Mouse (Mus musculus) embryonic fibroblast, embryonic 13.5 days (primary cell): ENCODE data around the gene Adcy5. TPM values are rescaled to one million over a fixed set of nuclear protein-coding genes. Genes with fewer than 3 reads are reported as not detected.

ENCODE experiments used
- H3K27ac ChIP-seq: 2 replicates; pipeline ENCODE4 v1.5.1; 2012; ENCODE audit warnings: low read length, control low read depth, inconsistent platforms; ENCODE audit not compliant: insufficient read depth
- H3K4me1 ChIP-seq: 2 replicates; pipeline ENCODE4 v1.6.1; 2011; ENCODE audit warnings: low read length; ENCODE audit not compliant: control insufficient read depth, insufficient read depth
- H3K4me3 ChIP-seq: 2 replicates; pipeline ENCODE4 v1.5.1; 2011; ENCODE audit warnings: mild to moderate bottlenecking, control low read depth, low read length; ENCODE audit not compliant: insufficient read depth
- CTCF ChIP-seq: IDR thresholded peaks from 2 replicates; pipeline ENCODE4 v1.5.1; 2011; ENCODE audit warnings: mild to moderate bottlenecking, control low read depth, low read length, moderate library complexity, borderline replicate concordance; ENCODE audit not compliant: insufficient read depth
- POLR2A ChIP-seq: IDR thresholded peaks from 2 replicates; pipeline ENCODE4 v1.6.1; 2011; ENCODE audit warnings: low read depth, mild to moderate bottlenecking, control low read depth, low read length, moderate library complexity
- polyA plus RNA-seq: library from polyadenylated mRNA; stranded (reverse); fragments of >200 nt; gene quantifications from 2 replicates; pipeline ENCODE4 v1.2.4, GENCODE M21; 2011; ENCODE audit warnings: low read depth; ENCODE audit not compliant: missing spikeins, insufficient read length

Gene Adcy5
- polyA plus RNA-seq, 1 experiment = 1.3 TPM

DNA sequence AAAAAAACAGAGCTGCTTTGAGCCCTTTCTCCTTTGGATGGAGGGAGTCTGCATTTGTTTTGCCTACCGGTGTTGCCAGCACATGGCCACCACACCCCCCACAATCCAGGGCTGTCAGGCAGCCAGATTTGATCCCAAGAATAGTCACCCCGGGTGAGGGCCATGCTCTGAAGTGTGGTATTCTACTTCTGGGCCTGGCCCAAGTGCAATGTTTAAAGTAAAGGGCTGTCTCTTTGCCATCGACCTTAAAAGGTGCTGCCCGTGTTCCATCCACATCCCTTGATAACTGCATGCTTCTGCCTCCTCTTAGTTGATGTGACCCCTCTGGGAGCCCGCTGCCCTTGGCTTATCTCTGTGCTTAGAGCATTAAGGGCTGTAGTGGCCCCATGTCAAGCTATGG, 46.6 kb downstream of the Adcy5 start:
- H3K4me1 ChIP-seq = no peaks in the 10 kb centered on the region
- TF ChIP-seq CTCF (no peak), POLR2A (no peak)
- no peak overlapping the region for H3K27ac ChIP-seq
- no peak overlapping the region for H3K4me3 ChIP-seq

DNA sequence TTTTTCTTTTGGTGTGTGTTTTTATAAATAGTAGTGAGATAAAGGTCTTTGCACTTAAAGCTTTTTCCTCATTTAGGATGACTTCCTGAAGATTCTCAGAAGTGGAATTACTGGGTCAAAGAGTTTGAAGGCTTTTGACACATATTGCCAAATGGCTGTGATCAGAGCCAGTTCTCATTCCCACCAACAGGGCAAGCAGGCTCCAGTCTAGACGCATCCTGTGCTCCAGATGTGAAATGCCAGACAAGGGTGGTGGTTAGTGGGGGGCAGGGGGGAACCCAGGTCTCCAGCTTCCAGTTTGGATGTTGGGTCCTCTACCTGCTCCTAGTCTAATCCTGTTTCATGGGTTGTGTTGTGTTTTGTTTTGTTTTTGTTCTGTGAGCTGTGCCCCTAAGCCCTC, 48.8 kb downstream of the Adcy5 start:
- H3K27ac ChIP-seq = no peak overlapping the region
- TF ChIP-seq CTCF (no peak), POLR2A (no peak)
- H3K4me3 ChIP-seq = no peak overlapping the region
- H3K4me1 ChIP-seq = no peaks in the 10 kb centered on the region

DNA sequence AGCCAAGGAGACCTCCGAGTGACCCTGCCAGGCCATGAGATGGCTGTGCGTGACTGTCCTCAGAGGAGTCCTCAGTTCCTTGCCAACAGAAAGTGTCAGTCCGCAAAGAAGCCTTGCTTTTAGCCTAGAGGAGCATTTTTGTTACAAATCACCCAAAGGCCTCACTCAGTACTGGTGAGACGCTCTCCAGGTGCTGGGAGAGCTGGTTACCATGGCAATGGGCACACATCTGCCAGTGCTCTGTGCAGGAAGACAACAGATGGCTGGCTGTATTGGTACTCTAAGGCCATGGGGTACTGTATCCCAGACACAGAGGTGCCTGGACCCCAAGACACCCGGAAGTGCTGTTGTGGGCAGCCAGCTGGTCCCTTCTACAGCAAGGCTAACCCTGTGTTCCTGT, 51.0 kb downstream of the Adcy5 start:
- Histone ChIP-seq H3K27ac (no peak overlapping the region), H3K4me1 (no peaks in the 10 kb centered on the region), H3K4me3 (no peak overlapping the region)
- TF ChIP-seq POLR2A (no peak), CTCF (no peak)

DNA sequence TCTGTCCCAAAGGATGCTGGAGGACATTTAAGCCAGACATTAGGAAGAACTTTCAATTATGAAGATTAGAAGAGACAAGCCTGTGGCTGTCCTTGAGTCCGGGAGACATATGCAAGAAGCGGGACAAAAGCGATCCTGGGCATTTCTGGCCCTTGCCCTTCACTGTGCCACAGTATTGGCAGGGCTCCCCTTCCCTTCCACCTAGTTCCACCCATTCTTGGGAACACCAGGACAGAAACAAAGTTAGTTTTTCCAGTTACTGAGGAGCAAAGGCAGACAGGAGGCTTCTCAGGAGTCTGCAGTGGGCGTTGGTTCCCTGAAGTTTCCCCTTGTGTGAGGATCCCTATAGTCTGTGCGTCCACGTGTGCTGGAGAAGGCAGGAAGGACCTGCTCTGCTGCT, 51.7 kb downstream of the Adcy5 start:
- H3K4me1 ChIP-seq = no peaks in the 10 kb centered on the region
- H3K4me3 ChIP-seq = no peak overlapping the region
- TF ChIP-seq POLR2A (no peak), CTCF (no peak)
- H3K27ac ChIP-seq = no peak overlapping the region

DNA sequence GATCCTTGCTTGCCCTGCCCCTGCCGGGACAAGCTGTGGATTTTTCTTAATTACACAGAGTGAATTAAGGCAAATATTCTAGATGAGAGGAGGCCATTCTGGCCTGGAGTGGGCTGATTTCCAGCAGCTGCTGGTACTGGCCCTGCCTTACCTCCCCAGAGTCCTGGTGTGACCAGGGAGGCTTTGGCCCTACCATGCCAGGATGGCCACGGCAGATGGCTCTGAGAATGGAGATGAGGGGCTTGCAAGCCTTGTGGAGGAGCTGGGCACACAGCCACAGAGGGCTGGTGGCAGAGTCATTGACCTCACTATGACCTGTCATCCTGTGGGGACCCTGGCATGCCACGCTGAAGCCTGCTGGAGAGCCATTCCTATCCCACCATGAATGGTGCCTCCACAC, 54.1 kb downstream of the Adcy5 start:
- Histone ChIP-seq H3K4me1 (no peaks in the 10 kb centered on the region), H3K27ac (no peak overlapping the region), H3K4me3 (no peak overlapping the region)
- TF ChIP-seq POLR2A (no peak), CTCF (no peak)

DNA sequence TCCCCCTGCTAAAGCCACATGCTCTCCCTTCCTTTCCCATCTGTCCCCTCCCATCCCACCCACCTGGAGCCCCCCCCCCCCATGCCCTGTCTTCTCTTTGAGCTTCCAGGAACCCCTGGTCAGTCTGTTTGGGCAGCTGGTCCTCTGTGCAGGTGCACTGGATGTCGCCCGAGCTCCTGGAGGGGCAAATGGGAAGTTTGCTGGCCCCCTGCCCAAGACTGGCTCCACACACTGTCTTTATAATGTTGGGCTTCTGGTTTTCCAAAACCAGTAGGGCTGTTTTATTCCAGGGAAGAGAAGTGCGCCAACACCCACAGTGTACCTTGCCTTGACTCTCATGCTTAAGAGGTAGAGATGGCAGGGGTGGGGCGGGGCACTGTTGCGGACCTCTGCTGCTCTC, 55.1 kb downstream of the Adcy5 start:
- no peaks in the 10 kb centered on the region for H3K4me1 ChIP-seq
- no peak overlapping the region for H3K4me3 ChIP-seq
- H3K27ac ChIP-seq = no peak overlapping the region
- TF ChIP-seq CTCF (no peak), POLR2A (no peak)

DNA sequence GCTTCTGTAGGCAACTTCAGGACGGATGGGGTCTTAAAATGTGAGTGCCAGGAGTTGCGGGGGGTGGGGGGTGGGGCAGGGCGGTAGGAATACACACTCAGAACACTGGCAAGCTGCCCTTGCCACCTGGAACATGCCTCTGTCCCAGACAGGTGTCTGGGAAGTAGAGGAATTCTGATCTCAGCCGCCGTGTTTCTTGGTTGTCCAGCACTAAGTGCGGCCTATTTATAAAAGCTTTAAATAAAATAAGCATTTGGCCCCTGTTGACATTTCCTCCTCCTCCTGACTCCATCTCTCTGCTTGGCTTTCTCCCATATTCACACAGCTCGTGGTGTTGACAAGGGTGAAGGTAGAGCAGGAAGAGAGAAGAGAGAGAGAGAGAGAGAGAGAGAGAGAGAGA, 60.4 kb downstream of the Adcy5 start:
- H3K4me3 ChIP-seq = no peak overlapping the region
- no peak overlapping the region for H3K27ac ChIP-seq
- H3K4me1 ChIP-seq = no peaks in the 10 kb centered on the region
- TF ChIP-seq POLR2A = no peak
- no peak for TF ChIP-seq CTCF

DNA sequence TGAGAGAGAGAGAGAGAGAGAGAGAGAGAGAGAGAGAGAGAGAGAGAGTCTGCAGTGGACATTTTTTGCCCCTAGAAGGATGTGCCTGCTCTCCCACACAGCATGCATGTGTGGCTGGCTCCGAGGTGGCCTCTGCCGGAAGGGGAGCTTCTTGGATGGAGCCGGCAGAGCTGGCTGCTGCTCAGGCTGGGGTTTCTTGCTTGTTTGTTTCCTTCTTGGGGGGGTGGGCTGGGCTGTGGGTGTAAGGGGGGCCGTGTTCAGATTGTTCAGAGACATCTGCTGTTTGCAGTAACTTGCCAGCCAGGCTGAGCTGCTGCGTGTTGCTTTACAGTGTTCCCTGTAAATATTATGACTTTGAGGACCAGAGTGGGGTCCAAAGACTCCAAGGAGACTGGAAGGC, 60.8 kb downstream of the Adcy5 start:
- Histone ChIP-seq H3K4me1 (no peaks in the 10 kb centered on the region), H3K4me3 (no peak overlapping the region), H3K27ac (no peak overlapping the region)
- TF ChIP-seq CTCF (no peak), POLR2A (no peak)

DNA sequence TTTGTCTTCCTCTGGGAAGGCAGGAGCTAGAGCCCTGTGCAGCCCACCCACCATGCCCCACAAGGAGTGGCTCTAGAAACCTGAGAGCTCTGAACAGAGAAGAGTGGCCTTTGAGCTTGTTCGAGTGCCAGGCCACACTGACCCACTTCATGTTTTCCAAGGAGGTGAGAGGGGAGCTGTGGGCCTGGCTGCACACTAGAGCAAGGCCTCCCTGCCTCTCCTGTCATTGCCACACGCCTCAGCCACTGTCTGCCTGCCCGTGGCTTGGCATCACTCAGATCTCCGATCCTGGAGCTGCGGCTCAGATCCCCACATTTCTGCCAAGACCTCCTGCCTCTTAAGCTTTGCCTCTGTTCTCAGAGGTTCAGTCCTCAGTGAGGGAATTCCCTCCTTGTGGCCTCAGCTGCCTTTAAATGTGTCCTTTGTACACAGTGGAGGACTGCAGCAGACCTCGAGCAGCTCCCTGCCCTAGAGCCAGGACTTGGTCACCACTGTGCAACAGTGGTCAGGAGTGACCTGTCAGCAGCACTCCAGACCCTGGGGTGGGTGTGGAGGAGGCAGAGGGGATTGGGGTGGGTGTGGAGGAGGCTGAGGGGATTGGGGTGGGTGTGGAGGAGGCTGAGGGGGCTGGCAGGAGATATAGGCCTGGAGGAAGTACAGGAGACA, 62.3 kb downstream of the Adcy5 start:
- Histone ChIP-seq H3K4me1 (no peaks in the 10 kb centered on the region), H3K27ac (no peak overlapping the region), H3K4me3 (no peak overlapping the region)
- TF ChIP-seq POLR2A (no peak), CTCF (no peak)

DNA sequence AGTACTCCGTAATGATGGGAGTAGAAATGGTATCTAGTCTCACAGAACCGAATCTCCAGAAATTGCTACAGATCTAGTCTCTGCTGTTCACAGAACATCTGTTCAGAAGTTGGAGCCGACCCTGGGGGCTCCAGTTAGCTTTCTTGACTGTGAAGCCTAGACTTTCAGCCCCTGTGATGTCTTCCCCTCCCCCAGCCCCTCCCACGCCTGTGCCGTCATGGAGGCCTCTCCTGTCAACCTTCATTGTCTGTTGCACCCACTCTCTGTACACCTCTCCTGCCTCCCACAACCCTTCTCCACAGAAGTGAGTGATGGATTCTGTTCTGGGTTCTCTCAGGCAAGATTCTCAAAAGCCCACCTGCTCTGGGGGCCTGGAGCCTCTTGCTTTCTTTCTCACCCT, 65.7 kb downstream of the Adcy5 start:
- Histone ChIP-seq H3K4me3 (no peak overlapping the region), H3K27ac (no peak overlapping the region), H3K4me1 (no peaks in the 10 kb centered on the region)
- no peak for TF ChIP-seq CTCF
- no peak for TF ChIP-seq POLR2A

DNA sequence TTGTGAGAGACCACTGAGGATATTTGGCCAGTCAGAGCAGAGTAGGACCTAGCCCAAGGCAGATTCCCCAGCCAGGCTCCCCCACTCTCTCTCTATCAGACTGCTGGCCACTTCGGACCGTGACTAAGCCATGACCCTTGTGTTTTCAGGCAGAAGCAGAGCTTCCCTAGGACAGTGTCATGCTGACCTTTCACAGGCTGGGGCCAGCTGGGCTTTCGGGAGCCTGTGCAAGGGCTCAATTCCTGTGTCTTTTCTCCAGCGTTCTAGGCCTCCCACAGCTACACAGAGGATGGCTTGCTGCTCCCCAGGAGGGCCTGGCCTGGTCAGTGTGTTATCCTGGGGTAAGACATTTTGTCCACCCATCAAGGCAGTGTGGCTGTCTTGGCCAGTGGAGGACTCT, 66.9 kb downstream of the Adcy5 start:
- no peak for TF ChIP-seq POLR2A
- no peak for TF ChIP-seq CTCF
- H3K27ac ChIP-seq = no peak overlapping the region
- no peaks in the 10 kb centered on the region for H3K4me1 ChIP-seq
- H3K4me3 ChIP-seq = no peak overlapping the region
